Mouse (Mus musculus): ENCODE measurements around the gene Csf2rb.

- TF ChIP-seq CTCF (IDR thresholded peaks at IDR 0.05; ENCODE audit: borderline replicate concordance, insufficient read depth, low read depth, low read length), result no peak
- TF ChIP-seq POLR2A (IDR thresholded peaks at IDR 0.05; ENCODE audit: borderline replicate concordance, insufficient read depth, low read length), result no peak
These were observed 47.2 kb downstream of the Csf2rb start for GRCm38 (mm10) chr15:78372796-78373195.
